Mouse (Mus musculus) heart, embryonic 15.5 days (tissue): ENCODE results near the gene Sv2c. TPM values are rescaled to one million over a fixed set of nuclear protein-coding genes. Genes with fewer than 3 reads are reported as not detected.

ENCODE experiments used
- ATAC-seq: fragments of 200-750 bp; cut with Nextera tagmentation; replicated peaks from 2 replicates; pipeline ENCODE4 v1.8.0; 2017; ENCODE audit warnings: low read depth, moderate TSS enrichment; ENCODE audit not compliant: insufficient number of reproducible peaks, insufficient read depth, low FRiP score
- H3K27ac ChIP-seq: fragments of 300-500 bp; sonication (generic); 2 replicates; pipeline ENCODE4 v1.5.1; 2015; ENCODE audit warnings: mild to moderate bottlenecking, inconsistent platforms
- H3K27me3 ChIP-seq: fragments of 300-500 bp; sonication (generic); 2 replicates; pipeline ENCODE4 v1.6.1; 2015; ENCODE audit warnings: inconsistent platforms
- H3K36me3 ChIP-seq: fragments of 300-500 bp; sonication (generic); 2 replicates; pipeline ENCODE4 v1.6.1; 2015; ENCODE audit warnings: mild to moderate bottlenecking, inconsistent platforms
- H3K4me1 ChIP-seq: fragments of 300-500 bp; sonication (generic); replicated peaks from 2 replicates; pipeline ENCODE4 v1.6.1; 2015; ENCODE audit warnings: inconsistent platforms
- H3K4me2 ChIP-seq: fragments of 300-500 bp; sonication (generic); 2 replicates; pipeline ENCODE4 v1.6.1; 2015; ENCODE audit warnings: inconsistent platforms, mild to moderate bottlenecking, moderate library complexity
- H3K4me3 ChIP-seq: fragments of 300-500 bp; sonication (generic); 2 replicates; pipeline ENCODE4 v1.5.1; 2015; ENCODE audit warnings: mild to moderate bottlenecking, inconsistent platforms
- H3K9ac ChIP-seq: fragments of 300-500 bp; sonication (generic); 2 replicates; pipeline ENCODE4 v1.6.1; 2015; ENCODE audit warnings: mild to moderate bottlenecking, inconsistent platforms
- H3K9me3 ChIP-seq: fragments of 300-500 bp; sonication (generic); replicated peaks from 2 replicates; pipeline ENCODE4 v1.6.1; 2016; ENCODE audit warnings: inconsistent platforms
- WGBS: fragments of 180-500 bp; shearing (Covaris S2); methylation state at CpG from one replicate; pipeline ENCODE4 v1.1.7; 2015; ENCODE audit warnings: mixed read lengths; 5-methylcytosine and 5-hydroxymethylcytosine counted together
- polyA plus RNA-seq: library from polyadenylated mRNA; unstranded; fragments of >200 nt; fragmentation: Nextera tagmentation; extraction: Ambion mirVana; gene quantifications from 2 replicates; pipeline ENCODE4 v1.2.1, GENCODE M21; 2015

Gene Sv2c
- polyA plus RNA-seq, 1 experiment from 2014 or later, result 0.92 TPM

GRCm38 (mm10) chr13:95941861-95942260 is 190.5 kb downstream of the Sv2c start:
- Histone ChIP-seq H3K36me3 (no peaks in the 10 kb centered on the region), H3K27ac (no peak overlapping the region), H3K4me2 (no peak overlapping the region), H3K4me3 (no peak overlapping the region), H3K9me3 (no peaks in the 10 kb centered on the region), H3K9ac (no peak overlapping the region), H3K4me1 (no peaks in the 10 kb centered on the region), H3K27me3 (no peaks in the 10 kb centered on the region)
- WGBS, result 93% methylated on average over 4 of the region's 4 CpGs
- ATAC-seq, result no peak

- H3K36me3 ChIP-seq, result no peaks in the 10 kb centered on the region
- no peak overlapping the region for H3K27ac ChIP-seq
- no peak overlapping the region for H3K4me2 ChIP-seq
- 65% methylated on average over 5 of the region's 5 CpGs for WGBS
- H3K9ac ChIP-seq, result no peak overlapping the region
- no peaks in the 10 kb centered on the region for H3K4me1 ChIP-seq
- H3K27me3 ChIP-seq, result no peaks in the 10 kb centered on the region
- H3K4me3 ChIP-seq, result no peak overlapping the region
- H3K9me3 ChIP-seq, result no peaks in the 10 kb centered on the region
- ATAC-seq, result no peak
Observed at GRCm38 (mm10) chr13:95940811-95941210, 191.6 kb downstream of the Sv2c start.

- H3K4me2 ChIP-seq, result no peak overlapping the region
- H3K36me3 ChIP-seq, result no peaks in the 10 kb centered on the region
- no peak for ATAC-seq
- no peaks in the 10 kb centered on the region for H3K4me1 ChIP-seq
- H3K27me3 ChIP-seq, result no peaks in the 10 kb centered on the region
- H3K4me3 ChIP-seq, result no peak overlapping the region
- no peaks in the 10 kb centered on the region for H3K9me3 ChIP-seq
- H3K27ac ChIP-seq, result no peak overlapping the region
- 67% methylated on average over 2 of the region's 2 CpGs for WGBS
- no peak overlapping the region for H3K9ac ChIP-seq
Observed at GRCm38 (mm10) chr13:95924201-95924621, 208.2 kb downstream of the Sv2c start.

GRCm38 (mm10) chr13:95922626-95923025 is 209.8 kb downstream of the Sv2c start:
- WGBS, result 81% methylated on average over 4 of the region's 4 CpGs
- ATAC-seq, result no peak
- no peaks in the 10 kb centered on the region for H3K36me3 ChIP-seq
- no peak overlapping the region for H3K27ac ChIP-seq
- no peak overlapping the region for H3K4me2 ChIP-seq
- no peaks in the 10 kb centered on the region for H3K9me3 ChIP-seq
- H3K27me3 ChIP-seq, result no peaks in the 10 kb centered on the region
- H3K4me3 ChIP-seq, result no peak overlapping the region
- H3K9ac ChIP-seq, result no peak overlapping the region
- no peaks in the 10 kb centered on the region for H3K4me1 ChIP-seq

- Histone ChIP-seq H3K36me3 (no peaks in the 10 kb centered on the region), H3K4me3 (no peak overlapping the region), H3K9ac (no peak overlapping the region), H3K4me1 (no peaks in the 10 kb centered on the region), H3K27me3 (no peaks in the 10 kb centered on the region), H3K27ac (no peak overlapping the region), H3K9me3 (no peaks in the 10 kb centered on the region), H3K4me2 (no peak overlapping the region)
- ATAC-seq, result no peak
- 89% methylated on average over 9 of the region's 9 CpGs for WGBS
Observed at GRCm38 (mm10) chr13:95918624-95919284, 213.6 kb downstream of the Sv2c start.

GRCm38 (mm10) chr13:95913046-95913406 is 219.4 kb downstream of the Sv2c start:
- Histone ChIP-seq H3K4me2 (no peak overlapping the region), H3K9me3 (no peaks in the 10 kb centered on the region), H3K4me1 (no peaks in the 10 kb centered on the region), H3K4me3 (no peak overlapping the region), H3K9ac (no peak overlapping the region), H3K27me3 (no peaks in the 10 kb centered on the region), H3K36me3 (no peaks in the 10 kb centered on the region), H3K27ac (no peak overlapping the region)
- ATAC-seq, result no peak
- WGBS, result 72% methylated on average over 2 of the region's 2 CpGs

GRCm38 (mm10) chr13:95912157-95913045 is 220.0 kb downstream of the Sv2c start:
- Histone ChIP-seq H3K4me1 (no peaks in the 10 kb centered on the region), H3K27ac (no peak overlapping the region), H3K4me2 (no peak overlapping the region), H3K36me3 (no peaks in the 10 kb centered on the region), H3K9me3 (no peaks in the 10 kb centered on the region), H3K4me3 (no peak overlapping the region), H3K27me3 (no peaks in the 10 kb centered on the region), H3K9ac (no peak overlapping the region)
- 75% methylated on average over 11 of the region's 11 CpGs for WGBS
- ATAC-seq, result no peak

- Histone ChIP-seq H3K27ac (no peak overlapping the region), H3K4me2 (no peak overlapping the region), H3K9me3 (no peaks in the 10 kb centered on the region), H3K4me1 (no peaks in the 10 kb centered on the region), H3K4me3 (no peak overlapping the region), H3K9ac (no peak overlapping the region), H3K36me3 (no peaks in the 10 kb centered on the region), H3K27me3 (no peaks in the 10 kb centered on the region)
- no peak for ATAC-seq
- 73% methylated on average over 9 of the region's 9 CpGs for WGBS
Observed at GRCm38 (mm10) chr13:95910270-95910669, 222.1 kb downstream of the Sv2c start.

GRCm38 (mm10) chr13:95909244-95909643 is 223.1 kb downstream of the Sv2c start:
- Histone ChIP-seq H3K9me3 (no peaks in the 10 kb centered on the region), H3K9ac (no peak overlapping the region), H3K27me3 (no peaks in the 10 kb centered on the region), H3K36me3 (no peaks in the 10 kb centered on the region), H3K4me2 (no peak overlapping the region), H3K4me3 (no peak overlapping the region), H3K4me1 (no peaks in the 10 kb centered on the region), H3K27ac (no peak overlapping the region)
- 55% methylated on average over 2 of the region's 2 CpGs for WGBS
- no peak for ATAC-seq

Other genes with a start within 250 kb of the Sv2c start
- gene Iqgap2, start 240.7 kb downstream of the Sv2c start, polyA plus RNA-seq, result 2.4 and 4.4 TPM in 2 replicates
- gene Gm20075, start 51.2 kb downstream of the Sv2c start, polyA plus RNA-seq, result 26.2 and 29.9 TPM in 2 replicates
- gene Gm17190, start 50.5 kb downstream of the Sv2c start, polyA plus RNA-seq, result not detected in 2 replicates